Mouse (Mus musculus) lung, adult 2 months (tissue): ENCODE measurements around the gene Lrrc32. TPM values are rescaled to one million over a fixed set of nuclear protein-coding genes. Genes with fewer than 3 reads are reported as not detected.

Experiments
- DNase-seq: peaks from one replicate; pipeline ENCODE4 v3.0.0; 2022
- H3K4me1 ChIP-seq: fragments of 200-500 bp; 2 replicates; pipeline ENCODE4 v1.6.1; 2011; ENCODE audit warnings: low read length; ENCODE audit not compliant: control insufficient read depth, insufficient read depth
- H3K4me3 ChIP-seq: fragments of 200-500 bp; replicated peaks from 2 replicates; pipeline ENCODE3; 2011; ENCODE audit warnings: low read depth, mild to moderate bottlenecking, control low read depth, low read length; ENCODE audit errors: extremely low read depth
- CTCF ChIP-seq: fragments of 200-500 bp; IDR thresholded peaks from 2 replicates; pipeline ENCODE4 v1.5.1; 2011; ENCODE audit warnings: mild to moderate bottlenecking, low read length, control low read depth; ENCODE audit not compliant: insufficient read depth
- POLR2A ChIP-seq: fragments of 200-500 bp; IDR thresholded peaks from 2 replicates; pipeline ENCODE4 v1.6.1; 2011; ENCODE audit warnings: low read depth, mild to moderate bottlenecking, control low read depth, low read length, borderline replicate concordance; ENCODE audit errors: extremely low read depth
- WGBS: fragments of 180-500 bp; shearing (Covaris S2); methylation state at CpG from one replicate; pipeline ENCODE4 v1.1.7; 2018; 5-methylcytosine and 5-hydroxymethylcytosine counted together
- polyA plus RNA-seq: library from polyadenylated mRNA; depleted of rRNA; stranded (reverse); fragments of >200 nt; gene quantifications from 2 replicates; pipeline ENCODE4 v1.2.3, GENCODE M21; 2012

Gene Lrrc32
- polyA plus RNA-seq, 1 experiment, result 38.4 TPM

DNA sequence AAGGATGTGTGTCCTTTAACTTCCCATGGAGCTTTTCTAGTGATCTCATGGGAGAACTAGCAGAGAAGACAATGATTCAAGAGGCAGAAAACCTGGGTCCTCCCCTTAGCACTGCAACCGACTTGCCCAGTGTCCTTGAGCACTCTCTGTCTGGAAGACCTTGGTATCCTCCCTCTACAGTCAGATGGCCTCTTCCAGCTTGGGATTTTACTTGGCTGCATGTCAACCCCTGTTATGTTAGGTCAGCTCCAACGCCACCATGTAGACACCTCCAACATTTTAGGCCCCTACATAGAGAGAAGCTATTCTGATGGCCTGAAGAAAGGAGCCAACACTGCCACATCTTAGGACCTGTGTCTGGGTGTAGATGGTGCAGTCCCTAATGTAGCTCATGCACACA is 16.6 kb upstream of the Lrrc32 start:
- no peaks in the 10 kb centered on the region for H3K4me1 ChIP-seq
- H3K4me3 ChIP-seq, result no peak overlapping the region
- TF ChIP-seq CTCF (no peak), POLR2A (no peak)
- WGBS, result 84% methylated on average over 2 of the region's 2 CpGs
- DNase-seq, result no peak

GRCm38 (mm10) chr7:98474558-98474957 is 14.5 kb upstream of the Lrrc32 start:
- H3K4me3 ChIP-seq, result no peak overlapping the region
- TF ChIP-seq POLR2A (no peak), CTCF (no peak)
- no peaks in the 10 kb centered on the region for H3K4me1 ChIP-seq
- WGBS, result 75% methylated on average over 1 of the region's 1 CpGs
- no peak for DNase-seq

DNA sequence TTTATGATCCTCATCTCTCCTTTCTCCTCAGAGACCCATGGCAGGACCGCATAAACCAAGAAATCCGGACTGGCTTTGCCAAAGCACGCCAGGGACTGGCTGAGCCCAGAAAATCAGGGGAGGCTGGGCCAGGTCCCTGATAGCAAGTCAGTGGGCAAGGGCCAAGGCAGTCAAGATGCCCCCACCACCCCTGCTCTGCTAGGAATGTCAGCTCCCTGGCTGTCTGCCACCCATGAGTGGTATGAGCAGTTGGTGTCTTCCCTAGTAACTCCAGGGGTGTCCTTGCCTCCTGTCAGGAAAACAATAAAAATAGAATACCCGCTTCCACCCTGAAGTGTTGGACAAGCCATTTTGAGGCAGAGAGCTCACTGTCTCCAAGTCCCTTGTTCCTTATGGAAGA is 11.9 kb upstream of the Lrrc32 start:
- DNase-seq, result no peak
- H3K4me3 ChIP-seq, result no peak overlapping the region
- WGBS, result 80% methylated on average over 4 of the region's 4 CpGs
- H3K4me1 ChIP-seq, result peaks cover 4% of the 10 kb centered on the region; the same call in 1 of the 2 replicates
- TF ChIP-seq CTCF (no peak), POLR2A (no peak)

GRCm38 (mm10) chr7:98480481-98480880 is 8.6 kb upstream of the Lrrc32 start:
- DNase-seq, result no peak
- 81% methylated on average over 1 of the region's 1 CpGs for WGBS
- Histone ChIP-seq H3K4me1 (peaks cover 11% of the 10 kb centered on the region; the same call in 1 of the 2 replicates), H3K4me3 (no peak overlapping the region)
- no peak for TF ChIP-seq CTCF
- TF ChIP-seq POLR2A, result no peak

GRCm38 (mm10) chr7:98481066-98481734 is 7.9 kb upstream of the Lrrc32 start:
- 6% methylated on average over 9 of the region's 9 CpGs for WGBS
- TF ChIP-seq POLR2A, result no peak
- TF ChIP-seq CTCF, result peak; percentile 95
- Histone ChIP-seq H3K4me3 (no peak overlapping the region), H3K4me1 (peaks cover 11% of the 10 kb centered on the region; the same call in 1 of the 2 replicates)
- peak; percentile 79 for DNase-seq

- no peak for DNase-seq
- TF ChIP-seq CTCF (no peak), POLR2A (no peak)
- H3K4me1 ChIP-seq, result peaks cover 11% of the 10 kb centered on the region; the same call in 1 of the 2 replicates
- 85% methylated on average over 8 of the region's 8 CpGs for WGBS
- no peak overlapping the region for H3K4me3 ChIP-seq
Observed at GRCm38 (mm10) chr7:98481861-98482260, 7.2 kb upstream of the Lrrc32 start.

DNA sequence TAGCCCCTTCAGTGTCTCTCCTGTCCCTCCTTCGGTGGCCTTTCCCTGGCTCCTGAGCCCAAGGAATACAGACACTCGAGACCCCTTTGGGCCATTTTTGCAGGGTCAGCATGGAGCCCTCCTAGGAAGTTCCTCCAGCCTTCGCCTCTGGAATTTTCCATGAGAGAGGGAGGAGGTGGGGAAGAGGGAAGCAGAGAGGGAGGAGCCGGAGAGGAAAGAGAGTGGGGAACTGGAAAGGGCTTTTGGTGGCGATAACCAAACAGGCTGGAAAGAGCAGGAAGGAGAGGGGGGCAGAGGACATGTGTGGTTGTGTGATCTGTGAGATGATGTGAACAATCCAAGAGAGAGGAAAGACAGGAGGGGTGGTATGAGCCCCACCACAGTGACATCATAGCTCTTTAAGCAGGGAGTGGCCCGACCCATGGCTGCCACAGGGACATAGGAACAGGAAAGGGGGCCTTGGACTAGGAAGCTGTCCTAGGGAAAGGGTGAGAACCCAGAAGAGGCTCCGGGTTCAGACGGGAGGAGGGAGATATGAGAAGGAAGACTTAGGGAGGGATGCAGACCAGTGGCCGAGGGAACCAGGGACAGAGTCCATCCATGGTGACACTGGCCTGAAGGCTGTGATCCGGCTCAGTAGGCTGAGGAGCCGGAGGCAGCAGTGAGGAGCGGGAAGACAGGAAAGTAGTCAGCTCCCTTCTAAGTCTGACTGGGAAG is 6.4 kb upstream of the Lrrc32 start:
- DNase-seq, result no peak
- Histone ChIP-seq H3K4me3 (no peak overlapping the region), H3K4me1 (peaks cover 11% of the 10 kb centered on the region; the same call in 1 of the 2 replicates)
- no peak for TF ChIP-seq CTCF
- TF ChIP-seq POLR2A, result no peak
- 37% methylated on average over 12 of the region's 12 CpGs for WGBS

DNA sequence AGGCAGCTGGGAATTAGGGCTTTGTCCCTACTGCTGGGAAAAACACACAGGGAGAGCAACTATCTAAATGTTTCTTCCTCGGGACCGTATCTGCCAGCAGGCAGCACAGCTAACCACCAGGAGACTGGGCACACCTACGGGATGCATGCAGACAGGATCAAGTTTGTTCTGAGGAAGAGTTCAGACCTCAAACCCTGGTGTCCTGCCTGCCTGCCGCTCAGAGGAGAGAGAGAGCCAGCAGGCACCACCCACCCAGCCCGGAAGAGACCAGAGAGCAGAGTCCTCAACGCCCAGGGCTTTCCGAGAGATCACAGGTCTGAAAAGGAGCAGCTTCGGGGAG is 5.8 kb upstream of the Lrrc32 start:
- Histone ChIP-seq H3K4me3 (no peak overlapping the region), H3K4me1 (peaks cover 11% of the 10 kb centered on the region; the same call in 1 of the 2 replicates)
- 21% methylated on average over 8 of the region's 8 CpGs for WGBS
- DNase-seq, result no peak
- TF ChIP-seq POLR2A, result no peak

DNA sequence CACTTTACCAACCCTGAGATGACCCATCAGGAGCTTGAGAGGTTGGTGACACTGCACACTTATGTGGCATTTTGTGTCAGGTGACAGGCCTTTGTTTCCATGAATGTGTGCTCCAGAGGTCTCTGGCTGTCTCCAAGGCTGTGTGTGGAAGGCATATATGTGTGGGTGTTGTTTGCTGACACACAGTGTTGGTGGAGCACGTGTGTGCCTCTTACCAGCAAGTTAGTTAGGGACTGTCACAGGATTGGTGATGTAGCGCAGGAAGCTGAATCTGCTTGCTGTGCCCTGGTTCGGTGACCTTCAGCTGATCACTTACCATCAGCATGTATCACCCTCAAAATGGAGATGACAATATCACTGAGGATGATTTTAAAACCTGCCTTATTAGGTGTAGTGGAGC is 4.2 kb upstream of the Lrrc32 start:
- no peak for DNase-seq
- no peak overlapping the region for H3K4me3 ChIP-seq
- H3K4me1 ChIP-seq, result peaks cover 11% of the 10 kb centered on the region; the same call in 1 of the 2 replicates
- TF ChIP-seq POLR2A, result no peak
- TF ChIP-seq CTCF, result no peak
- 89% methylated on average over 3 of the region's 3 CpGs for WGBS

GRCm38 (mm10) chr7:98485508-98485907 is 3.6 kb upstream of the Lrrc32 start:
- 66% methylated on average over 4 of the region's 4 CpGs for WGBS
- no peak for TF ChIP-seq CTCF
- TF ChIP-seq POLR2A, result no peak

More at GRCm38 (mm10) chr7:98485508-98485907, 3.6 kb upstream of the Lrrc32 start:
- no peak for DNase-seq
- Histone ChIP-seq H3K4me1 (peaks cover 11% of the 10 kb centered on the region; the same call in 1 of the 2 replicates), H3K4me3 (no peak overlapping the region)
